Mouse (Mus musculus) lung, postnatal 0 days (tissue): ENCODE measurements around the gene Pced1b. TPM values are rescaled to one million over a fixed set of nuclear protein-coding genes. Genes with fewer than 3 reads are reported as not detected.

Experiments used
- ATAC-seq: fragments of 200-750 bp; cut with Nextera tagmentation; 2 replicates; pipeline ENCODE4 v1.8.0; 2017; ENCODE audit warnings: moderate library complexity
- DNase-seq: peaks from one replicate; pipeline ENCODE4 v3.0.0-alpha.2; 2016; ENCODE audit warnings: low spot score
- H3K27ac ChIP-seq: fragments of 300-500 bp; sonication (generic); 2 replicates; pipeline ENCODE4 v1.5.1; 2014; ENCODE audit warnings: antibody characterized with exemption, mild to moderate bottlenecking, low read length, mixed read lengths
- H3K27me3 ChIP-seq: fragments of 300-500 bp; sonication (generic); replicated peaks from 2 replicates; pipeline ENCODE4 v1.6.1; 2014; ENCODE audit warnings: low read length, mixed read lengths; ENCODE audit not compliant: insufficient read depth
- H3K36me3 ChIP-seq: fragments of 300-500 bp; sonication (generic); 2 replicates; pipeline ENCODE4 v1.6.1; 2014; ENCODE audit warnings: low read length, mixed read lengths; ENCODE audit not compliant: insufficient read depth
- H3K4me1 ChIP-seq: fragments of 300-500 bp; sonication (generic); 2 replicates; pipeline ENCODE4 v1.6.1; 2014; ENCODE audit warnings: antibody characterized with exemption, low read depth, low read length, mixed read lengths; ENCODE audit not compliant: insufficient read depth
- H3K4me2 ChIP-seq: fragments of 300-500 bp; sonication (generic); replicated peaks from 2 replicates; pipeline ENCODE4 v1.6.1; 2014; ENCODE audit warnings: low read depth, mild to moderate bottlenecking, low read length, moderate library complexity, mixed read lengths
- H3K4me3 ChIP-seq: fragments of 300-500 bp; sonication (generic); 2 replicates; pipeline ENCODE4 v1.5.1; 2014; ENCODE audit warnings: low read depth, low read length
- H3K9ac ChIP-seq: fragments of 300-500 bp; sonication (generic); replicated peaks from 2 replicates; pipeline ENCODE4 v1.6.1; 2014; ENCODE audit warnings: low read depth, mild to moderate bottlenecking
- H3K9me3 ChIP-seq: fragments of 300-500 bp; sonication (generic); 2 replicates; pipeline ENCODE4 v1.6.1; 2016; ENCODE audit warnings: low read length, mixed read lengths
- CTCF ChIP-seq: IDR thresholded peaks from 2 replicates; pipeline ENCODE4 v1.5.1; 2016; ENCODE audit warnings: antibody characterized with exemption, mild to moderate bottlenecking
- EP300 ChIP-seq: IDR thresholded peaks from 2 replicates; pipeline ENCODE4 v1.6.1; 2016; ENCODE audit warnings: antibody characterized with exemption, mild to moderate bottlenecking, control low read depth
- WGBS: fragments of 180-500 bp; shearing (Covaris S2); extraction: QIAGEN DNeasy Blood & Tissue Kit; methylation state at CpG from one replicate; pipeline ENCODE4 v1.1.7; 2014; 5-methylcytosine and 5-hydroxymethylcytosine counted together
- polyA plus RNA-seq: library from polyadenylated mRNA; unstranded; fragments of >200 nt; fragmentation: Nextera tagmentation; extraction: Ambion mirVana; gene quantifications from 2 replicates; pipeline ENCODE4 v1.2.1, GENCODE M21; 2015

Pced1b gene
- polyA plus RNA-seq, 1 experiment from 2014 or later: 9.0 TPM

GRCm38 (mm10) chr15:97245392-97245791, 1.5 kb upstream of the Pced1b start:
- Histone ChIP-seq H3K36me3 (no peaks in the 10 kb centered on the region), H3K4me3 (peak overlapping the region; percentile 90; the same call in 1 of the 2 replicates), H3K4me2 (no peak overlapping the region), H3K9me3 (no peaks in the 10 kb centered on the region), H3K27me3 (no peaks in the 10 kb centered on the region), H3K9ac (no peak overlapping the region), H3K27ac (no peak overlapping the region), H3K4me1 (no peaks in the 10 kb centered on the region)
- WGBS: 75% methylated on average over 18 of the region's 18 CpGs
- ATAC-seq (no peak), DNase-seq (no peak)
- TF ChIP-seq CTCF (no peak), EP300 (no peak)

GRCm38 (mm10) chr15:97246256-97246655, 651 bp upstream of the Pced1b start:
- H3K4me3 ChIP-seq: peak overlapping the region; percentile 90
- H3K4me1 ChIP-seq: no peaks in the 10 kb centered on the region
- H3K4me2 ChIP-seq: peak overlapping the region; percentile 88
- no peak overlapping the region for H3K27ac ChIP-seq
- WGBS: 29% methylated on average over 14 of the region's 14 CpGs
- H3K9me3 ChIP-seq: no peaks in the 10 kb centered on the region
- no peaks in the 10 kb centered on the region for H3K27me3 ChIP-seq
- TF ChIP-seq CTCF: no peak
- ATAC-seq: no peak
- no peak for DNase-seq
- H3K36me3 ChIP-seq: no peaks in the 10 kb centered on the region
- H3K9ac ChIP-seq: no peak overlapping the region; the same call in 1 of the 2 replicates

GRCm38 (mm10) chr15:97247791-97248161, 869 bp downstream of the Pced1b start:
- peak; percentile 37 for TF ChIP-seq CTCF
- no peak; the same call in 1 of the 2 replicates for TF ChIP-seq EP300
- Histone ChIP-seq H3K27ac (peak overlapping the region; percentile 97), H3K9ac (peak overlapping the region; percentile 97), H3K9me3 (no peaks in the 10 kb centered on the region), H3K27me3 (no peaks in the 10 kb centered on the region), H3K4me1 (no peaks in the 10 kb centered on the region), H3K4me2 (peak overlapping the region; percentile 88), H3K4me3 (peak overlapping the region; percentile 90), H3K36me3 (no peaks in the 10 kb centered on the region)
- DNase-seq (peak; percentile 73), ATAC-seq (peak; percentile 54)
- WGBS: under 1% methylated on average over 14 of the region's 14 CpGs

- H3K9me3 ChIP-seq: no peaks in the 10 kb centered on the region
- no peaks in the 10 kb centered on the region for H3K36me3 ChIP-seq
- peak overlapping the region; percentile 97 for H3K27ac ChIP-seq
- no peaks in the 10 kb centered on the region for H3K4me1 ChIP-seq
- no peak for TF ChIP-seq CTCF
- no peak for TF ChIP-seq EP300
- H3K9ac ChIP-seq: peak overlapping the region; percentile 97
- peak overlapping the region; percentile 88 for H3K4me2 ChIP-seq
- no peak for ATAC-seq
- no peaks in the 10 kb centered on the region for H3K27me3 ChIP-seq
- WGBS: 14% methylated on average over 8 of the region's 8 CpGs
- DNase-seq: peak; percentile 87
- peak overlapping the region; percentile 90 for H3K4me3 ChIP-seq
Observed at GRCm38 (mm10) chr15:97248296-97248695, 1.4 kb downstream of the Pced1b start.

- no peaks in the 10 kb centered on the region for H3K4me1 ChIP-seq
- no peak overlapping the region for H3K4me2 ChIP-seq
- no peaks in the 10 kb centered on the region for H3K27me3 ChIP-seq
- TF ChIP-seq EP300 (no peak), CTCF (no peak)
- DNase-seq: no peak
- H3K4me3 ChIP-seq: no peak overlapping the region
- 85% methylated on average over 10 of the region's 10 CpGs for WGBS
- H3K27ac ChIP-seq: no peak overlapping the region
- H3K9ac ChIP-seq: no peak overlapping the region
- H3K36me3 ChIP-seq: no peaks in the 10 kb centered on the region
- H3K9me3 ChIP-seq: no peaks in the 10 kb centered on the region
- no peak for ATAC-seq
Observed at GRCm38 (mm10) chr15:97249322-97249721, 2.4 kb downstream of the Pced1b start.

- Histone ChIP-seq H3K4me3 (no peak overlapping the region), H3K4me2 (no peak overlapping the region), H3K4me1 (no peaks in the 10 kb centered on the region; the same call in 1 of the 2 replicates), H3K27me3 (no peaks in the 10 kb centered on the region), H3K36me3 (no peaks in the 10 kb centered on the region), H3K27ac (no peak overlapping the region), H3K9ac (no peak overlapping the region), H3K9me3 (no peaks in the 10 kb centered on the region)
- ATAC-seq: no peak
- 73% methylated on average over 8 of the region's 8 CpGs for WGBS
- TF ChIP-seq EP300 (no peak), CTCF (no peak)
- DNase-seq: no peak
Observed at GRCm38 (mm10) chr15:97252493-97253034, 5.7 kb downstream of the Pced1b start.

- Histone ChIP-seq H3K9ac (no peak overlapping the region), H3K27me3 (no peaks in the 10 kb centered on the region), H3K4me2 (no peak overlapping the region), H3K4me1 (no peaks in the 10 kb centered on the region; the same call in 1 of the 2 replicates), H3K27ac (no peak overlapping the region), H3K9me3 (no peaks in the 10 kb centered on the region), H3K36me3 (no peaks in the 10 kb centered on the region), H3K4me3 (no peak overlapping the region)
- WGBS: 97% methylated on average over 4 of the region's 4 CpGs
- no peak for TF ChIP-seq EP300
- TF ChIP-seq CTCF: peak; percentile 40
- ATAC-seq (no peak), DNase-seq (no peak)
Observed at GRCm38 (mm10) chr15:97254375-97254774, 7.5 kb downstream of the Pced1b start.
